In the genomic region with DNA sequence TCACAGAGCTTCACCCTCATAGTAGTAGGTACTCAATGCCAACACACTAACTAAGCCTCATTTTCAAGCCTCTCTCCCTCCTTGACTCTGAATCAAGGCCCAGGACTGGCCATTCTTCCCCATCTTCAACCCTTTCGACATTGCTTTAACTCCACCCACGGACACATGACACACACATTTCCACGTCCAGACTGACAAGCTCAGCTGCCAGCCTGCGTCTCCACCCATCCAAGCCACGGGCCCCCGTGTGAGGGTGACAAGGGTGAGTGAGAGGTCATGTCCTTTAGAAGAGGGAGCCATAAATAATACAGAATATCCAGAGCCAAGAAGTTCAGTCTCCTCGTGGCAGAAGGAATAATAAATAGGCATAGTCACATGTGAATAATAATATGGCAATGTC, we compare ENCODE assay signal across 14 mouse cellular contexts. TPM values are rescaled to one million over a fixed set of nuclear protein-coding genes. Genes with fewer than 3 reads are reported as not detected.
A peak's percentile ranks its signal among the peaks of the same experiment; 100 is the strongest.
DNase-seq lines count a peak whose midpoint lies in the region; ATAC-seq and TF ChIP-seq lines count a peak whose summit lies in the region.
"Had no signal": no experiment of that assay in that cellular context is flagged by ENCODE, and none has a peak within 500 bp of the region (broad histone marks: within the 10 kb centered on the region; RNA-seq: fewer than 3 reads in every experiment).

No protein-coding gene starts in this region.

- TF ChIP-seq POLR2A in cerebellum, adult 2 months (IDR thresholded peaks at IDR 0.05; ENCODE audit: borderline replicate concordance, insufficient read depth, low read length), result no peak

- no peaks in the 10 kb centered on the region for H3K27me3 ChIP-seq in cerebellum, adult 2 months (ENCODE audit: control insufficient read depth, insufficient read depth, low read length)
- H3K27me3 ChIP-seq in hindbrain, postnatal 0 days (ENCODE audit: insufficient read depth, low read length), result no peaks in the 10 kb centered on the region
- H3K27me3 ChIP-seq in hindbrain, embryonic 14.5 days (ENCODE audit: control insufficient read depth, insufficient read depth, low read length), result no peaks in the 10 kb centered on the region
- H3K27me3 ChIP-seq in heart, embryonic 12.5 days (replicated peaks), result no peaks in the 10 kb centered on the region
- H3K27me3 ChIP-seq: kidney, embryonic 15.5 days had no signal

- H3K4me3 ChIP-seq in cerebellum, adult 2 months (replicated peaks; ENCODE audit: insufficient read depth, low read depth, low read length), result no peak overlapping the region
- no peak overlapping the region for H3K4me3 ChIP-seq in hindbrain, postnatal 0 days (ENCODE audit: low read length)
- H3K4me3 ChIP-seq in hindbrain, embryonic 14.5 days (replicated peaks; ENCODE audit: low read length), result no peak overlapping the region
- H3K4me3 ChIP-seq in heart, embryonic 12.5 days, result no peak overlapping the region
- H3K4me3 ChIP-seq: erythroblast, embryonic 14.5 days; kidney, embryonic 15.5 days; midbrain, embryonic 10.5 days had no signal

- H3K9ac ChIP-seq in hindbrain, postnatal 0 days (replicated peaks; ENCODE audit: low read length), result no peak overlapping the region
- no peak overlapping the region for H3K9ac ChIP-seq in hindbrain, embryonic 14.5 days
- no peak overlapping the region for H3K9ac ChIP-seq in heart, embryonic 12.5 days
- H3K9ac ChIP-seq: forebrain, postnatal 0 days; kidney, embryonic 15.5 days; lung, embryonic 14.5 days had no signal

- no peaks in the 10 kb centered on the region for H3K9me3 ChIP-seq in hindbrain, postnatal 0 days (ENCODE audit: low read length)
- no peaks in the 10 kb centered on the region for H3K9me3 ChIP-seq in hindbrain, embryonic 14.5 days (ENCODE audit: control insufficient read depth, low read length)
- H3K9me3 ChIP-seq in heart, embryonic 12.5 days (replicated peaks), result peaks cover 4% of the 10 kb centered on the region

- peak overlapping the region; percentile 94 for H3K27ac ChIP-seq in cerebellum, adult 2 months (ENCODE audit: insufficient read depth, low read length)
- peak overlapping the region; percentile 58; the same call in 1 of the 2 replicates for H3K27ac ChIP-seq in hindbrain, postnatal 0 days
- no peak overlapping the region for H3K27ac ChIP-seq in hindbrain, embryonic 14.5 days
- peak overlapping the region; percentile 33 for H3K27ac ChIP-seq in heart, embryonic 12.5 days (ENCODE audit: poor library complexity, severe bottlenecking)
- H3K27ac ChIP-seq: kidney, embryonic 15.5 days; midbrain, embryonic 10.5 days had no signal

- DNase-seq in cerebellum, adult 2 months, result no peak
- DNase-seq in cerebellum, adult 11-12 months, result no peak
- DNase-seq in hindbrain, postnatal 0 days (ENCODE audit: low spot score), result no peak
- DNase-seq in hindbrain, embryonic 14.5 days (ENCODE audit: low spot score), result no peak
- DNase-seq in monocyte, adult 2 months (ENCODE audit: low read depth in 1 of 2, low spot score in 2 of 2), result peak; percentile 35 to 58
- DNase-seq in c-Kit-positive CD71-positive TER-119-positive erythroid progenitor cells, embryonic 14.5 days (ENCODE audit: low spot score), result no peak
- no peak for DNase-seq in kidney, adult 8-10 months
- DNase-seq: forebrain, postnatal 0 days; liver; lung, embryonic 14.5 days had no signal

- no peak overlapping the region for H3K4me2 ChIP-seq in hindbrain, postnatal 0 days (ENCODE audit: low read depth, low read length)
- H3K4me2 ChIP-seq in hindbrain, embryonic 14.5 days (replicated peaks), result no peak overlapping the region
- no peak overlapping the region for H3K4me2 ChIP-seq in heart, embryonic 12.5 days
- H3K4me2 ChIP-seq: lung, embryonic 14.5 days had no signal

- TF ChIP-seq CTCF in cerebellum, adult 2 months (IDR thresholded peaks at IDR 0.05; ENCODE audit: borderline replicate concordance, insufficient read depth, low read depth, low read length), result no peak
- no peak for TF ChIP-seq CTCF in hindbrain, postnatal 0 days (IDR thresholded peaks at IDR 0.05; ENCODE audit: low read depth)

- peaks cover 32% of the 10 kb centered on the region for H3K4me1 ChIP-seq in cerebellum, adult 2 months (ENCODE audit: control insufficient read depth, insufficient read depth, low read length)
- H3K4me1 ChIP-seq in hindbrain, postnatal 0 days (ENCODE audit: insufficient read depth, low read length), result peaks cover 6% of the 10 kb centered on the region
- peaks cover 8% of the 10 kb centered on the region for H3K4me1 ChIP-seq in hindbrain, embryonic 14.5 days (replicated peaks; ENCODE audit: control insufficient read depth, insufficient read depth, low read length)
- peaks cover 49% of the 10 kb centered on the region for H3K4me1 ChIP-seq in heart, embryonic 12.5 days (replicated peaks)

- no peak for ATAC-seq in hindbrain, postnatal 0 days
- ATAC-seq in hindbrain, embryonic 14.5 days (ENCODE audit: low FRiP score), result no peak
- ATAC-seq in heart, embryonic 12.5 days (ENCODE audit: insufficient number of reproducible peaks, low FRiP score), result no peak

- 24% methylated on average over 7 of the region's 7 CpGs for WGBS in cerebellum, adult 2 months
- 50% methylated on average over 7 of the region's 7 CpGs for WGBS in hindbrain, postnatal 0 days
- whole genome bisulfite sequencing in hindbrain, embryonic 14.5 days, result 55% methylated on average over 7 of the region's 7 CpGs
- WGBS in heart, embryonic 12.5 days, result 44% methylated on average over 7 of the region's 7 CpGs

- no peaks in the 10 kb centered on the region for H3K36me3 ChIP-seq in hindbrain, postnatal 0 days (ENCODE audit: insufficient read depth, low read length)
- no peaks in the 10 kb centered on the region for H3K36me3 ChIP-seq in hindbrain, embryonic 14.5 days (replicated peaks; ENCODE audit: control insufficient read depth, insufficient read depth)
- no peaks in the 10 kb centered on the region for H3K36me3 ChIP-seq in heart, embryonic 12.5 days
- H3K36me3 ChIP-seq: kidney, embryonic 15.5 days; midbrain, embryonic 10.5 days had no signal

RNA-seq across cellular contexts. Expression of a gene that starts 7.6 kb away (rescaled TPM):
- 422 and 482 TPM in 2 replicates for polyA plus RNA-seq in cerebellum, adult 2 months (2012; rRNA removed)
- 200 and 204 TPM in 2 replicates for total RNA-seq in hindbrain, postnatal 0 days (2014; rRNA removed)
- 46.2 and 47.4 TPM in 2 replicates for polyA plus RNA-seq in hindbrain, postnatal 0 days (2015; fragmentation: Nextera tagmentation; extraction: Ambion mirVana)
- 74.1 and 74.7 TPM in 2 replicates for polyA plus RNA-seq in hindbrain, embryonic 14.5 days (2014; fragmentation: Nextera tagmentation; extraction: Ambion mirVana)
- polyA plus RNA-seq in heart, embryonic 12.5 days (2016; fragmentation: Nextera tagmentation; extraction: Ambion mirVana), result 414 and 424 TPM in 2 replicates

Comparison
In these comparisons a context has a peak if more than half of its experiments do, and no peak if none do; other contexts are left out.
1. DNase-seq: peak in monocyte, adult 2 months (2 of 2); none in cerebellum, adult 2 months (0 of 2), cerebellum, adult 11-12 months (single experiment), hindbrain, postnatal 0 days (single experiment), hindbrain, embryonic 14.5 days (single experiment), c-Kit-positive CD71-positive TER-119-positive erythroid progenitor cells, embryonic 14.5 days (single experiment) and kidney, adult 8-10 months (0 of 2).